Mouse (Mus musculus) midbrain, embryonic 15.5 days (tissue): Measurements from ENCODE around the gene Bsdc1. TPM values are rescaled to one million over a fixed set of nuclear protein-coding genes. Genes with fewer than 3 reads are reported as not detected.

Experiments used
- ATAC-seq: fragments of 200-750 bp; cut with Nextera tagmentation; replicated peaks from 2 replicates; pipeline ENCODE4 v1.8.0; 2017; ENCODE audit warnings: moderate TSS enrichment
- H3K27ac ChIP-seq: fragments of 300-500 bp; sonication (generic); 2 replicates; pipeline ENCODE4 v1.5.1; 2015; ENCODE audit warnings: mild to moderate bottlenecking, inconsistent platforms
- H3K27me3 ChIP-seq: fragments of 300-500 bp; sonication (generic); replicated peaks from 2 replicates; pipeline ENCODE4 v1.6.1; 2015; ENCODE audit warnings: inconsistent platforms
- H3K36me3 ChIP-seq: fragments of 300-500 bp; sonication (generic); replicated peaks from 2 replicates; pipeline ENCODE4 v1.6.1; 2015; ENCODE audit warnings: inconsistent platforms
- H3K4me1 ChIP-seq: fragments of 300-500 bp; sonication (generic); 2 replicates; pipeline ENCODE4 v1.6.1; 2015; ENCODE audit warnings: inconsistent platforms
- H3K4me2 ChIP-seq: fragments of 300-500 bp; sonication (generic); 2 replicates; pipeline ENCODE4 v1.6.1; 2015; ENCODE audit warnings: inconsistent platforms, mild to moderate bottlenecking, moderate library complexity
- H3K4me3 ChIP-seq: fragments of 300-500 bp; sonication (generic); 2 replicates; pipeline ENCODE4 v1.5.1; 2015; ENCODE audit warnings: mild to moderate bottlenecking, inconsistent platforms
- H3K9ac ChIP-seq: fragments of 300-500 bp; sonication (generic); 2 replicates; pipeline ENCODE4 v1.6.1; 2015; ENCODE audit warnings: mild to moderate bottlenecking, inconsistent platforms
- H3K9me3 ChIP-seq: fragments of 300-500 bp; sonication (generic); 2 replicates; pipeline ENCODE4 v1.6.1; 2016; ENCODE audit warnings: inconsistent platforms
- WGBS: fragments of 180-500 bp; shearing (Covaris S2); methylation state at CpG from one replicate; pipeline ENCODE4 v1.1.7; 2015; ENCODE audit warnings: mixed read lengths; 5-methylcytosine and 5-hydroxymethylcytosine counted together
- polyA plus RNA-seq: library from polyadenylated mRNA; unstranded; fragments of >200 nt; fragmentation: Nextera tagmentation; extraction: Ambion mirVana; gene quantifications from 2 replicates; pipeline ENCODE4 v1.2.1, GENCODE M21; 2015

Gene Bsdc1
- polyA plus RNA-seq, 1 experiment from 2014 or later: 38.6 TPM

- H3K36me3 ChIP-seq: no peaks in the 10 kb centered on the region
- WGBS: 69% methylated on average over 6 of the region's 7 CpGs
Measured at GRCm38 (mm10) chr4:129494681-129495080, 33.3 kb downstream of the Bsdc1 start.

GRCm38 (mm10) chr4:129495672-129496562 is 34.5 kb downstream of the Bsdc1 start:
- H3K36me3 ChIP-seq: no peaks in the 10 kb centered on the region
- H3K27ac ChIP-seq: peak overlapping the region; percentile 73
- peaks cover 32% of the 10 kb centered on the region for H3K4me1 ChIP-seq
- WGBS: 13% methylated on average over 16 of the region's 16 CpGs
- no peaks in the 10 kb centered on the region for H3K9me3 ChIP-seq
- ATAC-seq: peak; percentile 61
- H3K4me2 ChIP-seq: peak overlapping the region; percentile 46
- H3K4me3 ChIP-seq: peak overlapping the region; percentile 17
- H3K27me3 ChIP-seq: peaks cover 18% of the 10 kb centered on the region
- H3K9ac ChIP-seq: peak overlapping the region; percentile 7; the same call in 1 of the 2 replicates

More at GRCm38 (mm10) chr4:129494681-129495080, 33.3 kb downstream of the Bsdc1 start:
- H3K9ac ChIP-seq: no peak overlapping the region
- no peak overlapping the region for H3K4me2 ChIP-seq
- H3K9me3 ChIP-seq: no peaks in the 10 kb centered on the region
- peaks cover 24% of the 10 kb centered on the region for H3K27me3 ChIP-seq
- no peak for ATAC-seq
- no peak overlapping the region for H3K4me3 ChIP-seq
- peaks cover 26% of the 10 kb centered on the region for H3K4me1 ChIP-seq
- H3K27ac ChIP-seq: no peak overlapping the region

GRCm38 (mm10) chr4:129496631-129497030 is 35.2 kb downstream of the Bsdc1 start:
- peaks cover 13% of the 10 kb centered on the region for H3K27me3 ChIP-seq
- H3K36me3 ChIP-seq: no peaks in the 10 kb centered on the region
- WGBS: 32% methylated on average over 6 of the region's 6 CpGs
- H3K9me3 ChIP-seq: no peaks in the 10 kb centered on the region
- H3K27ac ChIP-seq: peak overlapping the region; percentile 73
- peak overlapping the region; percentile 17 for H3K4me3 ChIP-seq
- peak overlapping the region; percentile 46 for H3K4me2 ChIP-seq
- peak overlapping the region; percentile 7 for H3K9ac ChIP-seq
- H3K4me1 ChIP-seq: peaks cover 32% of the 10 kb centered on the region
- ATAC-seq: peak; percentile 19; the same call in 1 of the 2 replicates

GRCm38 (mm10) chr4:129498941-129499340 is 37.6 kb downstream of the Bsdc1 start:
- no peak overlapping the region for H3K27ac ChIP-seq
- ATAC-seq: no peak
- H3K9me3 ChIP-seq: no peaks in the 10 kb centered on the region
- no peak overlapping the region for H3K4me2 ChIP-seq
- no peak overlapping the region for H3K9ac ChIP-seq
- H3K4me1 ChIP-seq: peaks cover 31% of the 10 kb centered on the region
- H3K36me3 ChIP-seq: no peaks in the 10 kb centered on the region
- 73% methylated on average over 3 of the region's 3 CpGs for WGBS
- no peak overlapping the region for H3K4me3 ChIP-seq
- H3K27me3 ChIP-seq: no peaks in the 10 kb centered on the region

- Histone ChIP-seq H3K4me2 (peak overlapping the region; percentile 81), H3K9me3 (no peaks in the 10 kb centered on the region), H3K4me1 (peaks cover 31% of the 10 kb centered on the region), H3K27me3 (no peaks in the 10 kb centered on the region), H3K9ac (no peak overlapping the region), H3K27ac (peak overlapping the region; percentile 57), H3K36me3 (no peaks in the 10 kb centered on the region), H3K4me3 (peak overlapping the region; percentile 48)
- ATAC-seq: no peak
- WGBS: 80% methylated on average over 8 of the region's 8 CpGs
Measured at GRCm38 (mm10) chr4:129500017-129500416, 38.6 kb downstream of the Bsdc1 start.

- Histone ChIP-seq H3K4me2 (peak overlapping the region; percentile 81), H3K27me3 (no peaks in the 10 kb centered on the region), H3K4me3 (peak overlapping the region; percentile 48), H3K27ac (peak overlapping the region; percentile 57), H3K9ac (peak overlapping the region; percentile 35), H3K9me3 (no peaks in the 10 kb centered on the region), H3K4me1 (peaks cover 26% of the 10 kb centered on the region), H3K36me3 (no peaks in the 10 kb centered on the region)
- WGBS: 2% methylated on average over 42 of the region's 49 CpGs
- ATAC-seq: peak; percentile 64
Measured at GRCm38 (mm10) chr4:129500607-129501566, 39.5 kb downstream of the Bsdc1 start.

- Histone ChIP-seq H3K4me2 (no peak overlapping the region), H3K9ac (no peak overlapping the region), H3K27me3 (no peaks in the 10 kb centered on the region), H3K36me3 (no peaks in the 10 kb centered on the region), H3K4me3 (no peak overlapping the region), H3K4me1 (peaks cover 14% of the 10 kb centered on the region), H3K27ac (no peak overlapping the region), H3K9me3 (no peaks in the 10 kb centered on the region)
- ATAC-seq: no peak
- WGBS: 80% methylated on average over 9 of the region's 9 CpGs
Measured at GRCm38 (mm10) chr4:129502327-129502888, 41.0 kb downstream of the Bsdc1 start.

GRCm38 (mm10) chr4:129502901-129503444 is 41.6 kb downstream of the Bsdc1 start:
- H3K4me3 ChIP-seq: no peak overlapping the region
- no peak overlapping the region for H3K9ac ChIP-seq
- H3K9me3 ChIP-seq: no peaks in the 10 kb centered on the region
- no peaks in the 10 kb centered on the region for H3K27me3 ChIP-seq
- no peak overlapping the region for H3K27ac ChIP-seq
- ATAC-seq: no peak
- peaks cover 14% of the 10 kb centered on the region for H3K4me1 ChIP-seq
- H3K4me2 ChIP-seq: no peak overlapping the region
- no peaks in the 10 kb centered on the region for H3K36me3 ChIP-seq
- 85% methylated on average over 11 of the region's 11 CpGs for WGBS

GRCm38 (mm10) chr4:129505511-129505910 is 44.1 kb downstream of the Bsdc1 start:
- no peaks in the 10 kb centered on the region for H3K9me3 ChIP-seq
- H3K27ac ChIP-seq: no peak overlapping the region
- WGBS: 85% methylated on average over 3 of the region's 3 CpGs
- no peaks in the 10 kb centered on the region for H3K36me3 ChIP-seq
- H3K4me2 ChIP-seq: no peak overlapping the region
- no peak overlapping the region for H3K4me3 ChIP-seq
- H3K27me3 ChIP-seq: no peaks in the 10 kb centered on the region
- ATAC-seq: no peak
- no peak overlapping the region for H3K9ac ChIP-seq
- peaks cover 21% of the 10 kb centered on the region for H3K4me1 ChIP-seq

GRCm38 (mm10) chr4:129507434-129508236 is 46.3 kb downstream of the Bsdc1 start:
- Histone ChIP-seq H3K27me3 (no peaks in the 10 kb centered on the region), H3K36me3 (no peaks in the 10 kb centered on the region), H3K9ac (no peak overlapping the region), H3K9me3 (no peaks in the 10 kb centered on the region), H3K4me2 (no peak overlapping the region), H3K4me3 (no peak overlapping the region), H3K4me1 (peaks cover 20% of the 10 kb centered on the region), H3K27ac (no peak overlapping the region)
- WGBS: 72% methylated on average over 10 of the region's 10 CpGs
- ATAC-seq: no peak

- Histone ChIP-seq H3K27ac (no peak overlapping the region), H3K4me1 (peaks cover 24% of the 10 kb centered on the region), H3K4me2 (no peak overlapping the region), H3K9ac (no peak overlapping the region), H3K4me3 (no peak overlapping the region), H3K9me3 (no peaks in the 10 kb centered on the region), H3K36me3 (no peaks in the 10 kb centered on the region), H3K27me3 (no peaks in the 10 kb centered on the region)
- no peak for ATAC-seq
- 82% methylated on average over 3 of the region's 3 CpGs for WGBS
Measured at GRCm38 (mm10) chr4:129508237-129508515, 46.8 kb downstream of the Bsdc1 start.
